Mouse (Mus musculus) frontal cortex, postnatal 25 days (tissue): ENCODE data around the gene Capzb.
A peak's percentile ranks its signal among the peaks of the same experiment; 100 is the strongest.

Source experiments
- DNase-seq, 2 experiments: peaks; one replicate each; pipeline ENCODE4 v3.0.0; 2022; ENCODE audit warnings: low spot score in 2 of 2

Gene Capzb

DNA sequence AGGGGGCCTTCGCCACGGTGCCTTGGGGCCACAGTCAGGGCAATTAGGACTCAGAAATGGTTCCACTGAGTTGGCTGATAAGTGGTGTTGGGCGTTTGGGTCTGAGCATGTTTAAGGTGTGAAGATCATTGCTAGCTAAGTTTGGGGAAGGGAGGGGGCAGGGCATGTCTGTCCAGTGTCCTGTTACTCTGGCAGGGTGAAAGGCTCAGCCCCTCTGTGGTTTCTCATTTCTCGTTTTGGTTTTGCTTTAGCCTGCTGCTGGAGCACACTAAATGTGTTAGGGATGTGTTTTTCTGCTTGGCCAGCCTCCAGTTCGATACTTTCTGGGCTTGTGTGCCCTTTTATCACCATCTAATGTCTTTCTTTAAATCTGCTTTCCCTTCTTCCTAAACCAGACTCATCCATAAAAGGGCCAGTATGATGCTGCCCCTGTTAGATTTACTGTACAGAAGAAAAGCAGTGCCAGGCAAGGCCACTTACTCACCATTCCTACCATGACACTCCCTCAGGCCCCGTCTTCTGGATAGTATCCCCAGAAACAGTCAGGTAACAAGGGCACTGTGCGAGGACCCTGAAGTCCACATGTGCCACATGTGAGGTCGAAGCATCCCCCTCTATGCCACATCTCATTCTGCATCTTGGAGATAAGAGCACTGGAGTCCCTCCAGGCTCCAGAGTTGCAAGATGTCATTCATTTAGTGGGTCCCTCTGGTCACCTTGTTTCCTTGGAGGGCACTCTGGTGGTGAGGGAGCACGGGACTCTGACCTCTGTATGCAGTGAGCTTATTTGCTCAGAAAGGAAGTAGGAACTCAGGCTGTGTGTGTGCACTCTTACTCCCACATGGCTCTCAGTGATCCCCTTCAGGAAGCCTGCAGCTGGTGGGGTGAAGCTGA is 15.8 kb downstream of the Capzb start:
- DNase-seq, result no peak

DNA sequence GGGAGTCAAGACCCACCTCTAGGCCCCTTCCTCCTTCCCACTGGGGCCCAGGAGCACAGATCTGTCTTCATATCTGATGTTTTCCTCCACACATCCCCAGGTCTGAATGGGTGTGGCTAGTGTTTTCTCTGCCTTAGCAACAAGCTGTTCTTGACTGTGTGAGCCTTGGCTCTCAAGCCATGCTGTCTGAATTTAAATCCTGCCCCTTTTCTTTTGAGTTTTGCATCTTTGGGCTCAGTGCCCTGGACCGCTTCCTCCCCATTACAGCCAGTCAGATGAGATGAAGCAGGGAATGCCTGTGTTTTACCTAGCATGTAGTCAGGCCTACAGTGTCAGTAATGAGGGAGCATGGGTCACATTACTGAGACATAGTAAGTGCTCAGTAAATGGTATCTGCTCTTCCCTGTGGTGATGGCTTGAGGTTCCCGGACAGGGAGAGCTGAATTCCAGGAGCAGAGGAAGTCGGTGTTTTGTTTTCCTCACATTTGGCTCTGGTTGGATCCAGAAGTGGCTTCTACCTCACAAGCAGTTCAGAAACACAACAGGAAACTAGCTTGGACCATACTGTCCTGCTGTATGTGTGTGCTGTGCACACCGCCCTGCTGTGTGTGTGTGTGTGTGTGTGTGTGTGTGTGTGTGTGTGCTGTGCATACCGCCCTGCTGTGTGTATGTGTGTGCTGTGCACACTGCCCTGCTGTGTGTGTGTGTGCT is 16.6 kb downstream of the Capzb start:
- no peak for DNase-seq

DNA sequence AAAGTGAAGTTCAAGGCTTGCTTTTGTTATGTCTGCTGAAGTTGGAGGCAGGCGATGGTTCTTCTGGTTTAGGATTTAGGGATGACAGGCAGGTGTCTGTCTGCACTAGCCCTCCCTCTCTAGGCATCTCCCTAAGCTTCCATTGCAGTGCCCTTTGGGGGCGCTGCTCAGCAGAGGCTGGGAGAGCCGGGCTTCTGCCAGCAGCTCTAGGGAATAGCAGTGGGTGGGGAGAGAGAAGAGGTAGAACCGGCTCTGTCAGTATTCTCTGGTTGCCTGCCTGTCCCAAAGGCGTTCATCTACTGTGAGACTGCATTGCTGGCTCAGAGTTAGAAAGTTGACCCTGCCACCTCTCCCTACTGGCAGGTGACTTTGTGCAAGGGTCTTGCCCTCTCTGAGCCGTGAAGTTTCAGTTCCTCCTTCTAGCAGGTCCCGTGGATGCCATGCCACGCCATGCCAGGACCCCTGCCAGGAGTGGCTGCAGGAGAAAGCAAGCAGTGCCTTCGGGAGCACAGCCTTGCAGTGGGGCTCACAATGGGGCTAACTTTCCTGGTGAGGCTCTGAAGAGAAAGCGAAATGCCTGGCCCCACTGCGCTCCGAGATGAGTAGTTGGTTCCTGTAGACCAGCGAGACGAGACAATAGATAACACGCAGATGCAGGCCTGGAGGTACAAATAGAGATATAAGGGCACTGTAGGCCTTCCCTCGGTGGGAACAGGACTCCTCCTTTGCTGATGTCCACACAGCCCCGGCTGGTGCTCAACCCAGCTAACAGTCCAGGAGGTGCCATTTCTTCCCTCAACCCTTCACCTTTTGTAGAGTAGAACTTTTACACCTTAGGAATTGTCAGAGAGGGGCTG is 19.5 kb downstream of the Capzb start:
- no peak for DNase-seq

- no peak for DNase-seq
Measured at GRCm38 (mm10) chr4:139213086-139213485, 20.4 kb downstream of the Capzb start.

GRCm38 (mm10) chr4:139213935-139214371 is 21.3 kb downstream of the Capzb start:
- no peak for DNase-seq

GRCm38 (mm10) chr4:139216566-139216965 is 23.9 kb downstream of the Capzb start:
- no peak for DNase-seq

DNA sequence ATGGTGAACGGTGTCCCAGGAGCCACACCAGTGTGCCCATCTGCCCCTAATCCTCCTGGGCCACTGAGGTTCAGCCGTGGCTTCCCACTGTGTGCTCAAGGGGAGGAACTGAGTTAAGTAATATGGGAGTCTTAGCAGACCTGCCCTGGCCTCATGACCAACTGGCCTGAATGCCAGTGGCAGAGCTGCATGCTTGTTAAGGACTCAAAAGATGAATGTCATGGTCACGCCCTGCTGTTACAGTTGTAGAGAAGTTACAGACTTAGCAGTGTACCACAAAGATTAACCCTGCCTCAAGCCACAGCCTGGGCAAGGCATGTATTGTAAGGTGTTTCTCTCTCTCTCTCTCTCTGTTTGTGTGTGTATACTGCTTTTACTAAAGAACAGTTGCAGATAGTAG is 25.8 kb downstream of the Capzb start:
- no peak for DNase-seq

DNA sequence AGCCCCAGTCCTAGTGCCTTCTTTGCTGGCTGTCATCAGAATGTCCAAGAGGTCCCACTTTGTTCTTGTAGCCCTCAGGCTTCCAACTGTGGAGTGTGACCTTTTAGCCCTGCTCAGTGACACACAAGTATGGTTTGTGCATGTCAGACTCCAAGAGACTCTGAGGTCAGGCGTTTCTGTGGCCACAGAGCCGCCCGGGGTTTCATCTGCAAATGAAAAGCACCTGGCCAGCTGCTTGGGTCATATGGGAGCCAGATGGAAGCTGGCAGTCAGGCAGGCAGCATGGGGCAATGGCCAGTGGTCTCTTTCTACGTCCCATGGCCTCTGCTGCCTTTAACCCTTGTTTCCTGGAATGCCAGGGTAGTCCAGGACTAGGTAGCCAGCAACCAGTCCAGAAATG is 27.0 kb downstream of the Capzb start:
- no peak for DNase-seq

GRCm38 (mm10) chr4:139220978-139221377 is 28.3 kb downstream of the Capzb start:
- DNase-seq, result no peak

GRCm38 (mm10) chr4:139221837-139222236 is 29.1 kb downstream of the Capzb start:
- no peak for DNase-seq

DNA sequence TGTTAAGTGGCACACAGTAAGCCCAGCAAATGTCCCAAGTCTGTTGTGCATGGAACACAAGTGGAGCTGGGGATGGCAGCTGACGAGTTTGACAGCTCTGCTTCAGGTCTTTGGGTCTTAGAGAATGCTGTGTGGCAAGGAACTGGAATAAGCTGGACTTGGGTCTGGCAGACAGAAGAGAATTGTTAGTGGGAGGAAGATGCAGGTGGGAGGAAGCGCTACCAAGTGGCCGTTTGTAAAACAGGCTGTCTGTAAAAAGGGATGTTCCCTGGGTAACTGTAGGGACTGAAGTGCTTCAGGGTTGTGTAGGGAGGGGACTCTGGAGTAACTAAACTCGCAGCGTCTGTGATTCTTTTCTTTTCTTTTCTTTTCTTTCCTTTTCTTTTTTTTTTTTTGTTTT is 32.4 kb downstream of the Capzb start:
- no peak for DNase-seq

- no peak for DNase-seq
Measured at GRCm38 (mm10) chr4:139225944-139226343, 33.2 kb downstream of the Capzb start.

- no peak for DNase-seq
Measured at GRCm38 (mm10) chr4:139226504-139227216, 34.0 kb downstream of the Capzb start.

- no peak for DNase-seq
Measured at GRCm38 (mm10) chr4:139227923-139228322, 35.2 kb downstream of the Capzb start.

DNA sequence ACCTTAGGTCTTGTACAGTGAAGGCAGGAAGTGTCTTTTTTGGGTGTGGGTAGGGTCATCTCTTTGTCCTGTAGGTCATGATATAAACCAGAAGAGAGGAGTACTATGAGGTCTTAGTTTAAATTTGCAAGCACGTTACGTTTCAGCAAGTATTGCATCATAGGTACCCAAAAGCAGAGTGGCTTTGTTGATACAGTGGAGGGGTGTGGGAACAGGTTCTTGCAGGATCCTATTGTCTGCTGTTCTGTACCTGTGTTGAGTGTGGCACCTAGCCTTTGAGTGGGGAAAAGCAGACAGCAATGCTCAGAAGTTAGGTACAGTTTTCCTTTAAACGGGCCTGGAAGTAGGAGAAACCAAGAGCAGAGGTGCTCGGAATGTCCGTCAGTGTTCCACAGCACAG is 36.6 kb downstream of the Capzb start:
- DNase-seq, result no peak

DNA sequence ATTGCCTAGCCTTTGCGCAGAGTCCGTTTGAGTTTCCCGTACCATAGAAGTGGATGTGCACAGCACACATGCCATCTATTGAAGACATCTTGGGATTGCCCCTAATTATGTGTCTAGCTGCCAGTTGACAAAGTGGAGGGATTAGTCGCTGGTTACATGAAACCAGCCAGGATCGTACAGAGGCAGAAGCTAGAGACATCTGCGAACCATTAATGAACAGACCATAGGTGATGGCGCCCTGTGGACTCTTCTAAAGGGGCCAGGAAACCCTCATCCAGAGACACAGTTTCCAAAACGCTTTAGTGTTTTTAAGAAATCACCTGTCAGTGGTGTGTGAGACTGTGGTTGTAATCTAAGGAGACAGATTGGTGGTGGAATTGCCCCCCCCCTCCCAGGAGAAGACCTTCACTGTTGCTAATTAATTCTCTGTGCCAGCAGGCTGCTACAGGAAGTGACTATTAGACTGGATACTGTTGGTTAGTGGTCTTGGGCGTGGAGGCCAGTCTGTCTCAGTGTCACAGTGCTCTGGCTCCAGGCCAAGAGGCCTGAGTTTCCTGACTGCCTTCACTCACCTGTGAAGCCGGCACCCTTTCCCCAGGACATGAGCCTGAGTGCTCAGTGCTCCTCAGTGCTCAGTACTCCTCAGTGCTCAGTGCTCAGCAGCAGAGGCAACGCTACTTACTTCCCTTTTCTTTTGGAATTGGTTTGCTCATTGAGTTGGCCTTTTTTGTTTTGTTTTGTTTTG is 37.8 kb downstream of the Capzb start:
- DNase-seq, result no peak

DNA sequence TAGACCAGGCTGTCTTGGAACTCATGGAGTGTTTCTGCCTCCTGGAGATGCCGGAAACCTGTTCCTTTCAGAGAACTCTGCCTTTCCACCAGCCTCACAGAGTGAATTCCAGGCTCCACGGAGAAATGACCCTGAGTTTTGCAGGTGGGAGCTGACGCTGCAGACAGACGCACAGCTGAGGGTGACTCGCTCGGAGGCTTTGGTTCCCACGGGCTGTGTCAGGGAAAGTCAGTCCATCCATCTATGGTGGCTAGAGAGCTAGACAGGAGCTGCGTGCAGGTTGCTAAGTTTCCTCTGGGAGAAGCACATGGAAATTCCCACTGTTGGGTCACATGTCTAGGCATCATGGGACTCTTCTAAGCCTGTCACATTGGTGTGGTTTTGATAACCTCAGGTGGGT is 38.5 kb downstream of the Capzb start:
- no peak for DNase-seq

DNA sequence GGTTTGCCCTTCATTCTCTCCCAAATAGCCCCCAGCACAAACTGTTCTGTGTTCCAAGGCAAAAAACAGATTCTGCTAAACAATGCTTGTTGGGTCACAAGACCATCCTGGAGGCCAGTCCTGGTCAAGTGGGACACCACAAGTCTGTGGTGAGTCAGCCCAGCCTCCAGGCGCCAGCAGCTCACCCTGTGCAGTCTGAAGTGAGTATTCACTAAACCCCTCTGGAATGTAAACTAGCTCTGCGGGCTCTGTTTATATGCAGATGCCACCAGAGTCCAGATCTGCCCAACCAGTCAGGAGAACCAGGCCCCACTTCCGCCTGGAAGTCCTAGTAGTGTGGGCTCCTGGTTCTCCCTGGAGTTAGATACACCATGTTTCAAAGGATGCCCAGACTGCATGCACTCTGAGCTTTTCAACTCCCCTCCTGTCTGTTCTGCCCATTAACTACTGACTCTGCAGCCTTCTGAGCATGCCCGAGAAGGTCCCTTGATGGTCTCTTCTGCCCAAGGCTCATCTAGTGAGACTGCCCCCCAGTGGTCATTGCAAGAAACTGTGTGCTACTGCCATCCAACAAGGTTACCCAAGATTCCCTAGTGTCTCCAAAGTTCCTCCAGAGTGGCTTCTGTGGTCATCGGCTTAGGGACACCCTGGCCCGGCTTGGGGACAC is 39.9 kb downstream of the Capzb start:
- DNase-seq, result peak in 1 of 2 experiments; percentile 49

GRCm38 (mm10) chr4:139233146-139233495 is 40.4 kb downstream of the Capzb start:
- no peak for DNase-seq

DNA sequence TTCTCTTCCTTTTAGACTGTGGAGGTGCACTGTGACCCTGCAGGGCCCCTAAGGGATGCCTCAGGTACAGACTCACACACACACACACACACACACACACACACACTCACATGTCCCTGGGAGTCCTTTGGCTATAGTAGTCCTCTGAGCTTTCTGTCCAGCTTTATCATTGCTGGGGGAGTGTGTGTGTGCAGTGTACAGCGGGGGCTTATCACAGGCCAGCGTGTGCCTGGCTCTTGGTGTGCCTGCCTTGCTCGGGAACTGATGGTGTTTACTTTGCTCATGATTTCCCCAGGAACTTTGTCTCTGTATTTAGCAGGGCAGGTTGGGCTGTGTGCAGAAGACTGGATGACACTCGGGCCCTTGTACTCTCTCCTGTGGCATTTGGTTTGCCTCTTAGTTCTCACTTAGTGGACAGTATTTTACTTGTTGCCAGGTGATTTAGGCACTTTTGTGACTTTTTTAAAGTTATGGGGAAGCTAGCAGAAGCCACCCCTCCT is 41.1 kb downstream of the Capzb start:
- DNase-seq, result no peak
